Mouse (Mus musculus): ENCODE data around the gene Ppp1r12b.

The Ppp1r12b gene

GRCm38 (mm10) chr1:134770312-134770711 is 185.4 kb downstream of the Ppp1r12b start:
- peaks cover 32% of the 10 kb centered on the region for H3K4me1 ChIP-seq (replicated peaks; ENCODE audit: low read depth, low read length)
- H3K4me3 ChIP-seq (replicated peaks; ENCODE audit: low read length), result no peak overlapping the region
- TF ChIP-seq NANOG (IDR thresholded peaks at IDR 0.05; ENCODE audit: borderline replicate concordance, low read length), result no peak
- TF ChIP-seq CTCF (conservative IDR thresholded peaks at IDR 0.05; ENCODE audit: low read length), result no peak
- TF ChIP-seq POU5F1 (IDR thresholded peaks at IDR 0.05; ENCODE audit: borderline replicate concordance, low read length), result no peak
- H3K27me3 ChIP-seq (ENCODE audit: insufficient read depth, low read length), result no peaks in the 10 kb centered on the region
- H3K36me3 ChIP-seq (ENCODE audit: insufficient read depth, low read length), result no peaks in the 10 kb centered on the region
- H3K9me3 ChIP-seq (ENCODE audit: low read length), result no peaks in the 10 kb centered on the region

GRCm38 (mm10) chr1:134766448-134766847 is 189.3 kb downstream of the Ppp1r12b start:
- no peaks in the 10 kb centered on the region for H3K9me3 ChIP-seq (ENCODE audit: low read length)
- no peaks in the 10 kb centered on the region for H3K36me3 ChIP-seq (ENCODE audit: insufficient read depth, low read length)
- H3K27me3 ChIP-seq (ENCODE audit: insufficient read depth, low read length), result no peaks in the 10 kb centered on the region
- TF ChIP-seq NANOG (IDR thresholded peaks at IDR 0.05; ENCODE audit: borderline replicate concordance, low read length), result no peak
- H3K4me1 ChIP-seq (replicated peaks; ENCODE audit: low read depth, low read length), result peaks cover 5% of the 10 kb centered on the region; the same call in 1 of the 2 replicates
- H3K4me3 ChIP-seq (replicated peaks; ENCODE audit: low read length), result no peak overlapping the region

- Histone ChIP-seq H3K4me3 (replicated peaks; ENCODE audit: low read length) (no peak overlapping the region), H3K9me3 (ENCODE audit: low read length) (no peaks in the 10 kb centered on the region), H3K36me3 (ENCODE audit: insufficient read depth, low read length) (no peaks in the 10 kb centered on the region), H3K4me1 (replicated peaks; ENCODE audit: low read depth, low read length) (no peaks in the 10 kb centered on the region), H3K27me3 (ENCODE audit: insufficient read depth, low read length) (no peaks in the 10 kb centered on the region)
- TF ChIP-seq POU5F1 (IDR thresholded peaks at IDR 0.05; ENCODE audit: borderline replicate concordance, low read length), result no peak
- TF ChIP-seq NANOG (IDR thresholded peaks at IDR 0.05; ENCODE audit: borderline replicate concordance, low read length), result no peak
- no peak for TF ChIP-seq CTCF (conservative IDR thresholded peaks at IDR 0.05; ENCODE audit: low read length)
Measured at GRCm38 (mm10) chr1:134764831-134765458, 190.8 kb downstream of the Ppp1r12b start.

GRCm38 (mm10) chr1:134763776-134764438 is 191.8 kb downstream of the Ppp1r12b start:
- Histone ChIP-seq H3K4me1 (replicated peaks; ENCODE audit: low read depth, low read length) (no peaks in the 10 kb centered on the region), H3K36me3 (ENCODE audit: insufficient read depth, low read length) (no peaks in the 10 kb centered on the region), H3K9me3 (ENCODE audit: low read length) (no peaks in the 10 kb centered on the region), H3K27me3 (ENCODE audit: insufficient read depth, low read length) (no peaks in the 10 kb centered on the region), H3K4me3 (replicated peaks; ENCODE audit: low read length) (no peak overlapping the region)
- TF ChIP-seq NANOG (IDR thresholded peaks at IDR 0.05; ENCODE audit: borderline replicate concordance, low read length) (no peak), CTCF (conservative IDR thresholded peaks at IDR 0.05; ENCODE audit: low read length) (no peak), POU5F1 (IDR thresholded peaks at IDR 0.05; ENCODE audit: borderline replicate concordance, low read length) (no peak)

- H3K27me3 ChIP-seq (ENCODE audit: insufficient read depth, low read length), result no peaks in the 10 kb centered on the region
- no peak overlapping the region for H3K4me3 ChIP-seq (replicated peaks; ENCODE audit: low read length)
- H3K9me3 ChIP-seq (ENCODE audit: low read length), result no peaks in the 10 kb centered on the region
- H3K36me3 ChIP-seq (ENCODE audit: insufficient read depth, low read length), result no peaks in the 10 kb centered on the region
- TF ChIP-seq POU5F1 (IDR thresholded peaks at IDR 0.05; ENCODE audit: borderline replicate concordance, low read length) (no peak), CTCF (conservative IDR thresholded peaks at IDR 0.05; ENCODE audit: low read length) (no peak), NANOG (IDR thresholded peaks at IDR 0.05; ENCODE audit: borderline replicate concordance, low read length) (no peak)
- no peaks in the 10 kb centered on the region for H3K4me1 ChIP-seq (replicated peaks; ENCODE audit: low read depth, low read length)
Measured at GRCm38 (mm10) chr1:134763250-134763649, 192.5 kb downstream of the Ppp1r12b start.

- TF ChIP-seq POU5F1 (IDR thresholded peaks at IDR 0.05; ENCODE audit: borderline replicate concordance, low read length), result no peak
- Histone ChIP-seq H3K4me1 (replicated peaks; ENCODE audit: low read depth, low read length) (peaks cover 3% of the 10 kb centered on the region; the same call in 1 of the 2 replicates), H3K27me3 (ENCODE audit: insufficient read depth, low read length) (no peaks in the 10 kb centered on the region)
Measured at GRCm38 (mm10) chr1:134761534-134761933, 194.2 kb downstream of the Ppp1r12b start.

GRCm38 (mm10) chr1:134760642-134761041 is 195.1 kb downstream of the Ppp1r12b start:
- no peak for TF ChIP-seq POU5F1 (IDR thresholded peaks at IDR 0.05; ENCODE audit: borderline replicate concordance, low read length)
- no peak for TF ChIP-seq NANOG (IDR thresholded peaks at IDR 0.05; ENCODE audit: borderline replicate concordance, low read length)
- no peak for TF ChIP-seq CTCF (conservative IDR thresholded peaks at IDR 0.05; ENCODE audit: low read length)
- Histone ChIP-seq H3K27me3 (ENCODE audit: insufficient read depth, low read length) (no peaks in the 10 kb centered on the region), H3K36me3 (ENCODE audit: insufficient read depth, low read length) (no peaks in the 10 kb centered on the region), H3K4me3 (replicated peaks; ENCODE audit: low read length) (no peak overlapping the region), H3K4me1 (replicated peaks; ENCODE audit: low read depth, low read length) (peaks cover 3% of the 10 kb centered on the region; the same call in 1 of the 2 replicates), H3K9me3 (ENCODE audit: low read length) (no peaks in the 10 kb centered on the region)

More at GRCm38 (mm10) chr1:134761534-134761933, 194.2 kb downstream of the Ppp1r12b start:
- H3K9me3 ChIP-seq (ENCODE audit: low read length), result no peaks in the 10 kb centered on the region
- H3K4me3 ChIP-seq (replicated peaks; ENCODE audit: low read length), result no peak overlapping the region
- H3K36me3 ChIP-seq (ENCODE audit: insufficient read depth, low read length), result no peaks in the 10 kb centered on the region

- H3K4me1 ChIP-seq (replicated peaks; ENCODE audit: low read depth, low read length), result peaks cover 3% of the 10 kb centered on the region; the same call in 1 of the 2 replicates
- H3K4me3 ChIP-seq (replicated peaks; ENCODE audit: low read length), result no peak overlapping the region
- no peaks in the 10 kb centered on the region for H3K27me3 ChIP-seq (ENCODE audit: insufficient read depth, low read length)
- no peaks in the 10 kb centered on the region for H3K36me3 ChIP-seq (ENCODE audit: insufficient read depth, low read length)
- TF ChIP-seq NANOG (IDR thresholded peaks at IDR 0.05; ENCODE audit: borderline replicate concordance, low read length), result no peak
- TF ChIP-seq CTCF (conservative IDR thresholded peaks at IDR 0.05; ENCODE audit: low read length), result no peak
- no peak for TF ChIP-seq POU5F1 (IDR thresholded peaks at IDR 0.05; ENCODE audit: borderline replicate concordance, low read length)
- H3K9me3 ChIP-seq (ENCODE audit: low read length), result no peaks in the 10 kb centered on the region
Measured at GRCm38 (mm10) chr1:134759133-134759532, 196.6 kb downstream of the Ppp1r12b start.
